Mouse (Mus musculus): ENCODE data around the gene Ankrd13b. TPM values are rescaled to one million over a fixed set of nuclear protein-coding genes. Genes with fewer than 3 reads are reported as not detected.

Ankrd13b gene
- polyA plus RNA-seq, 1 experiment from 2014 or later = 3.2 TPM

DNA sequence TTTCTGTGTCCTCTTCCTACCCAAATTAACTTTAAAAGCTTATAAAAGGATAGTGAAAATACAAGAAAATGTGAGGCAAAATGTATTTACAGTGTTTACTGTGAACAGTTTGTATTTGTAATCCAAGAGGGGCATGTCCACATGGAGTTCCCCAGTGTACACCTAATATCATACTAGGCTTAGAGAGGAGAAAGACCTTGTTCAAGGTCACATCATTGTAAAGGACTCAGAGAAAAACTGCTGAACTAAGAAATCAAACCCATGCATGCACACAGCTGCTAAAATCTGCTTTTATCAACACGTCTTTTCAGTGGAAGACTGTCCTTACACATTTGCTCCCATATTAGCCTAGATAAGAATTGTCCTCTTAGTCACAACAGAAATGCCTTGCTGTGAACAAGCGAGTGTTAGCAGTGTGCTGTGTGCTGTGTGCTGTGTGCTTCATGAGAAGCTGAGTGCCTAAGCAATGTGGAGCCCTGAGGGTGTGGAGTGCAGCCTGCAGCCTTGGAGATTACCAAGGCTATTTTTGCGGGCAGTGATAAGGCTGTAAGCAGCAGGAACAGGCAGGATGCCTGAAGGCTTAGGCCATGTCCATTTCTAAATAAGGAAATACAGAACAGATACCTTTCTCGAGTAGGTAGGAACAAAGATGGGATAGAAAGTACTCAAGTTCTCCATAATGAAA, 66.2 kb downstream of the Ankrd13b start:
- peaks cover 20% of the 10 kb centered on the region for H3K4me1 ChIP-seq (replicated peaks)
- WGBS = 17% methylated on average over 4 of the region's 4 CpGs
- no peaks in the 10 kb centered on the region for H3K27me3 ChIP-seq
- no peak overlapping the region for H3K4me2 ChIP-seq
- no peaks in the 10 kb centered on the region for H3K9me3 ChIP-seq (replicated peaks)
- peak; percentile 99 for ATAC-seq (replicated peaks; ENCODE audit: insufficient number of reproducible peaks, insufficient read depth, low FRiP score, low read depth)
- no peak overlapping the region for H3K4me3 ChIP-seq
- no peak overlapping the region for H3K9ac ChIP-seq
- peaks cover 24% of the 10 kb centered on the region for H3K36me3 ChIP-seq
- H3K27ac ChIP-seq = peak overlapping the region; percentile 93

Other genes starting within 250 kb of the Ankrd13b start
- gene Coro6, start 27.3 kb downstream of the Ankrd13b start, polyA plus RNA-seq (2015; fragmentation: Nextera tagmentation; extraction: Ambion mirVana) = 42.4 and 43.7 TPM in 2 replicates
- 6.8 and 10.0 TPM in 2 replicates for gene Git1, start 3.9 kb upstream of the Ankrd13b start, polyA plus RNA-seq (2015; fragmentation: Nextera tagmentation; extraction: Ambion mirVana)
- gene Abhd15, start 25.4 kb upstream of the Ankrd13b start, polyA plus RNA-seq (2015; fragmentation: Nextera tagmentation; extraction: Ambion mirVana) = 2.2 and 4.5 TPM in 2 replicates
- 26.3 and 32.2 TPM in 2 replicates for gene Trp53i13, start 26.3 kb upstream of the Ankrd13b start, polyA plus RNA-seq (2015; fragmentation: Nextera tagmentation; extraction: Ambion mirVana)
- gene Gm10392, start 29.5 kb upstream of the Ankrd13b start, polyA plus RNA-seq (2015; fragmentation: Nextera tagmentation; extraction: Ambion mirVana) = 0.13 TPM in 1 of 2 replicates, not detected in the other
- gene Taok1, start 118.1 kb upstream of the Ankrd13b start, polyA plus RNA-seq (2015; fragmentation: Nextera tagmentation; extraction: Ambion mirVana) = 11.4 and 13.6 TPM in 2 replicates
- 3.7 TPM in 2 replicates for gene Nufip2, start 196.5 kb upstream of the Ankrd13b start, polyA plus RNA-seq (2015; fragmentation: Nextera tagmentation; extraction: Ambion mirVana)
- gene Cryba1, start 235.6 kb upstream of the Ankrd13b start, polyA plus RNA-seq (2015; fragmentation: Nextera tagmentation; extraction: Ambion mirVana) = not detected in 2 replicates